Mouse (Mus musculus) hindbrain, embryonic 11.5 days (tissue): ENCODE results near the gene Zfp219. TPM values are rescaled to one million over a fixed set of nuclear protein-coding genes. Genes with fewer than 3 reads are reported as not detected.

Experiments used
- ATAC-seq: fragments of 200-750 bp; cut with Nextera tagmentation; 2 replicates; pipeline ENCODE4 v1.8.0; 2017; ENCODE audit warnings: mild to moderate bottlenecking, moderate TSS enrichment, moderate library complexity; ENCODE audit not compliant: low FRiP score
- DNase-seq: peaks from one replicate; pipeline ENCODE4 v3.0.0-alpha.2; 2015; ENCODE audit warnings: low spot score
- H3K27ac ChIP-seq: fragments of 300-500 bp; sonication (generic); 2 replicates; pipeline ENCODE4 v1.5.1; 2014; ENCODE audit warnings: mild to moderate bottlenecking, low read depth, low read length
- H3K27me3 ChIP-seq: fragments of 300-500 bp; sonication (generic); 2 replicates; pipeline ENCODE4 v1.6.1; 2014; ENCODE audit warnings: mild to moderate bottlenecking, low read length, moderate library complexity, mixed read lengths; ENCODE audit not compliant: control insufficient read depth, insufficient read depth
- H3K36me3 ChIP-seq: fragments of 300-500 bp; sonication (generic); 2 replicates; pipeline ENCODE4 v1.6.1; 2014; ENCODE audit warnings: mild to moderate bottlenecking, low read length, moderate library complexity, mixed read lengths; ENCODE audit not compliant: control insufficient read depth, insufficient read depth
- H3K4me1 ChIP-seq: fragments of 300-500 bp; sonication (generic); replicated peaks from 2 replicates; pipeline ENCODE4 v1.6.1; 2014; ENCODE audit warnings: low read length, mixed read lengths; ENCODE audit not compliant: control insufficient read depth, insufficient read depth
- H3K4me2 ChIP-seq: fragments of 300-500 bp; sonication (generic); replicated peaks from 2 replicates; pipeline ENCODE4 v1.6.1; 2014; ENCODE audit warnings: mild to moderate bottlenecking, low read depth, low read length
- H3K4me3 ChIP-seq: fragments of 300-500 bp; sonication (generic); 2 replicates; pipeline ENCODE4 v1.5.1; 2014; ENCODE audit warnings: low read depth, low read length
- H3K9ac ChIP-seq: fragments of 300-500 bp; sonication (generic); 2 replicates; pipeline ENCODE4 v1.6.1; 2014; ENCODE audit warnings: low read depth, low read length
- H3K9me3 ChIP-seq: fragments of 300-500 bp; sonication (generic); 2 replicates; pipeline ENCODE4 v1.6.1; 2016; ENCODE audit warnings: low read length; ENCODE audit not compliant: control insufficient read depth
- WGBS: fragments of 180-500 bp; shearing (Covaris S2); extraction: QIAGEN DNeasy Blood & Tissue Kit; methylation state at CpG from one replicate; pipeline ENCODE4 v1.1.7; 2014; 5-methylcytosine and 5-hydroxymethylcytosine counted together
- polyA plus RNA-seq: library from polyadenylated mRNA; unstranded; fragments of >200 nt; fragmentation: Nextera tagmentation; extraction: Ambion mirVana; gene quantifications from 2 replicates; pipeline ENCODE4 v1.2.1, GENCODE M21; 2014

The Zfp219 gene
- polyA plus RNA-seq, 1 experiment from 2014 or later, result 55.3 TPM

DNA sequence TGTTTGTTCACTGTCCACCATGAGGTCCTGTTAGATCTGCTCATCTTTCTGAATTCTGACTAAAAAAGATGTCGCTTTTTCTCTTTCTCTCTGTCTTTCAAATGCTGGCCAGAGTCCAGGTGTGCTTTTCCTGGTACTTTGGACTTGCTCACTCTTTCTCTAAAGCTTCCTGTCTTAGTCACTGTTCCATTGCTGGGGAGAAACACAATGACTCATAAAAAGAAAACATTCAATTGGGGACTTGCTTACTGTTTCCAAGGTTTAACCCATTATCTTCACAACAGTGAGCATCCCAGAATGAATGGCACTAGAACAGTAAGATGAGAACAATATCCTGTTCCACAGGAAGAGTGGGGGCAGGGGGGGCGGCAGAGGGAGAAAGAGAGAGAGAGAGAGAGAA, 60.2 kb downstream of the Zfp219 start:
- Histone ChIP-seq H3K36me3 (no peaks in the 10 kb centered on the region), H3K27ac (no peak overlapping the region), H3K4me2 (no peak overlapping the region), H3K4me1 (no peaks in the 10 kb centered on the region), H3K4me3 (no peak overlapping the region), H3K9ac (no peak overlapping the region), H3K9me3 (no peaks in the 10 kb centered on the region), H3K27me3 (no peaks in the 10 kb centered on the region)
- DNase-seq (no peak), ATAC-seq (no peak)
- WGBS, result 95% methylated on average over 2 of the region's 2 CpGs

Other genes starting within 250 kb of the Zfp219 start
- gene Ang4, start 247.1 kb downstream of the Zfp219 start, polyA plus RNA-seq, result not detected in 2 replicates
- not detected in 2 replicates for gene AY358078, start 220.7 kb downstream of the Zfp219 start, polyA plus RNA-seq
- not detected in 2 replicates for gene Ear6, start 167.0 kb downstream of the Zfp219 start, polyA plus RNA-seq
- gene Mettl17, start 135.9 kb downstream of the Zfp219 start, polyA plus RNA-seq, result 49.0 and 52.8 TPM in 2 replicates
- gene Slc39a2, start 127.8 kb downstream of the Zfp219 start, polyA plus RNA-seq, result 0.45 and 0.59 TPM in 2 replicates
- gene Ndrg2, start 106.6 kb downstream of the Zfp219 start, polyA plus RNA-seq, result 11.8 and 12.3 TPM in 2 replicates
- gene Tppp2, start 102.3 kb downstream of the Zfp219 start, polyA plus RNA-seq, result not detected in 2 replicates
- gene Rnase13, start 98.0 kb downstream of the Zfp219 start, polyA plus RNA-seq, result not detected in 2 replicates
- 58.5 and 58.8 TPM in 2 replicates for gene Arhgef40, start 36.0 kb downstream of the Zfp219 start, polyA plus RNA-seq
- 0.50 and 1.6 TPM in 2 replicates for gene Tmem253, start 5.1 kb downstream of the Zfp219 start, polyA plus RNA-seq
- not detected in 2 replicates for gene Olfr221, start 21.7 kb upstream of the Zfp219 start, polyA plus RNA-seq
- gene Hnrnpc, start 83.3 kb upstream of the Zfp219 start, polyA plus RNA-seq, result 962 and 981 TPM in 2 replicates
- 68.4 and 86.9 TPM in 2 replicates for gene Rpgrip1, start 90.0 kb upstream of the Zfp219 start, polyA plus RNA-seq
- 84.2 and 128 TPM in 2 replicates for gene Supt16, start 176.7 kb upstream of the Zfp219 start, polyA plus RNA-seq
- gene Chd8, start 237.0 kb upstream of the Zfp219 start, polyA plus RNA-seq, result 54.9 and 62.3 TPM in 2 replicates